Mouse (Mus musculus): ENCODE results near the gene Clca1. TPM values are rescaled to one million over a fixed set of nuclear protein-coding genes. Genes with fewer than 3 reads are reported as not detected.

Gene Clca1
- polyA plus RNA-seq (2012; rRNA removed) = not detected in 2 replicates

DNA sequence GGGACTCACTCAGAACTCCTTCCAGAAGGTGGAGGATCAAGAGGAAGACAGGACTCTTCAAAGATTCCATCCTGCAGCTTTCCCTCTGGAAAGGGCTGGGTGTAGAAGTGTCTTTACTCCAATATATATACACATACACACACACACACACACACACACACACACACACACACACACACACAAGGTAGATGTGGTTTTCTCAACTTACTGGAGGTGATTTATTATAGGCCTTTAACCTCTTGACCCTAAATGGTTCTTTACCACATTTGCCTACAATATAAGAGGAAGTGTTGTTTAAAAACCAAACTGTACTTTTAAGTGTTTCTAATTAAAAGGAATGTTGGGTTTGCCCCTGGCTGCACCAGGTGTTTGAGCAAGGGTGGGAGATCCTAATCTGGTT lies at the start of gene Clca1:
Gene Clca1 (minus strand): TSS at position 101 of the 400 bp plus-strand sequence.

DNA sequence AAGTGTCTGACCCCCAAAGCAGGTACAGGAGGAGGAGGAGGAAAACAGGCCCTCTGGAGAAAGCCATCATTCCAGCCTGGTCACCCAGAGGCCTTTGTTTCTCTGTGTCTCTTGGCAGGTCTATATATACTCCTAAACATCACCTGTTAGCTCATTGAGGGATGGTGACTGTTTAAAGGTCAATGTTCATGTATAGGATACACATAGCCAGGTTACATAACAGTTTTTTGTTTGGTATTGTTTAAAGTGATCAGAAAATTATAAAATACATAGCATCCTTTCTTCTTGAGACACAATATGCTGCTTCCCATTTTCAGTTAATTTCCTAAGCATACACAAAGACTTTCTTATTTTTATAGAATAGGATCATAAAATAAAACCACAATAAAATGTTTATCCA lies 57.6 kb downstream of the Clca1 start, which contains the start of gene Clca4a:
Gene Clca4a (minus strand): TSS at position 101 of the 400 bp plus-strand sequence.

Other genes starting within 250 kb of the Clca1 start
- gene Clca3a2, start 213.3 kb downstream of the Clca1 start, polyA plus RNA-seq (2012; rRNA removed) = not detected in 2 replicates
- not detected in 2 replicates for gene Clca3b, start 183.4 kb downstream of the Clca1 start, polyA plus RNA-seq (2012; rRNA removed)
- gene Clca4b, start 100.2 kb downstream of the Clca1 start, polyA plus RNA-seq (2012; rRNA removed) = not detected in 2 replicates
- gene Clca4a, start 57.7 kb downstream of the Clca1 start, polyA plus RNA-seq (2012; rRNA removed) = not detected in 2 replicates
- 0.01 and 0.02 TPM in 2 replicates for gene Clca2, start 66.7 kb upstream of the Clca1 start, polyA plus RNA-seq (2012; rRNA removed)
- 6.7 and 7.9 TPM in 2 replicates for gene Odf2l, start 85.8 kb upstream of the Clca1 start, polyA plus RNA-seq (2012; rRNA removed)

Measured in liver, embryonic 14 days (tissue).